Mouse (Mus musculus): ENCODE results near the gene Abca17.
A peak's percentile ranks its signal among the peaks of the same experiment; 100 is the strongest.

GRCm38 (mm10) chr17:24251320-24252069 is 99.4 kb downstream of the Abca17 start, which contains the start of gene Ccnf:
- peak; percentile 49 for TF ChIP-seq CTCF (IDR thresholded peaks at IDR 0.05; ENCODE audit: low read depth)
- peak; percentile 62 for TF ChIP-seq EP300 (IDR thresholded peaks at IDR 0.05; ENCODE audit: low read depth)

All from liver, embryonic 14.5 days (tissue).